28 mouse cellular contexts compared by ENCODE assay signal in the genomic region with DNA sequence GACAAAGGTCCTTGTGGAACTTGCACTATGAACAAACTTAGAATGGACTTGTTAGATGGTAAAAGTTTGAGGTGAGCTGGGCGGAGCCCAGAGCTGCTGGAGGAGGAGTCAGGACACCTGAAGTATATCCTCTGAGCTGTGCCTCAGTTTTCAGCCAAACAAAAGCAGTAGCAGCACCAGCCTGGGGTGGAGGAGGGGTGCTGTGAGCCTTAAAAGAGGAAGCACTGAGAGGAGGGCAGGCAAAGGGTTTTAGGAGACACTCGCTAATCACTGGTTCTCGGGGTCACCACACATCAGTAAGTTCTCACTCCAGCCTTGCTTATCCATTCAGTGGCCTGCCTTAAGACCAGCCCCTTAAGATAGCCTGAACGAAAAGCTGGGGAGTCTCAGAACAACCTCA. TPM values are rescaled to one million over a fixed set of nuclear protein-coding genes. Genes with fewer than 3 reads are reported as not detected.
A peak's percentile ranks its signal among the peaks of the same experiment; 100 is the strongest.
DNase-seq lines count a peak whose midpoint lies in the region; ATAC-seq and TF ChIP-seq lines count a peak whose summit lies in the region.
"Had no signal": no experiment of that assay in that cellular context is flagged by ENCODE, and none has a peak within 500 bp of the region (broad histone marks: within the 10 kb centered on the region; RNA-seq: fewer than 3 reads in every experiment).

No protein-coding gene starts in this region.

- H3K27ac ChIP-seq in liver, adult 2 months (replicated peaks; ENCODE audit: insufficient read depth, low read depth, low read length), result no peak overlapping the region
- H3K27ac ChIP-seq: forebrain, embryonic 12.5 days; limb, embryonic 10.5 days; limb, embryonic 15.5 days; liver, embryonic 15.5 days; lung, embryonic 15.5 days had no signal

- H3K79me2 ChIP-seq in liver, adult 2 months (ENCODE audit: control insufficient read depth, insufficient read depth, low read length), result peaks cover 52% of the 10 kb centered on the region

- WGBS in liver, adult 2 months, result 75% methylated on average over 4 of the region's 4 CpGs

- peak; percentile 37 for DNase-seq in liver, adult 2 months (ENCODE audit: extremely low read depth, low read depth, low spot score)
- DNase-seq in liver, result no peak
- DNase-seq in A20 (ENCODE audit: low read depth, low spot score), result peak; percentile 58
- DNase-seq in MEL-GATA-1-ER (ENCODE audit: extremely low read depth, low read depth), result peak; percentile 48
- no peak for DNase-seq in gastrocnemius, adult 8-10 months (ENCODE audit: low spot score in 2 of 2)
- no peak for DNase-seq in gastrocnemius, postnatal 36 days
- DNase-seq: adrenal gland, postnatal 25 days; cerebellum, adult 18-20 months; cerebellum, postnatal 10 days; gastrocnemius, postnatal 14 days; heart, adult 18-20 months; heart, postnatal 4 days; kidney, adult 18-20 months; kidney, postnatal 36 days; layer of hippocampus, postnatal 36 days; lung, postnatal 4 days; right cerebral cortex, postnatal 14 days; thymus, adult 18-20 months; thymus, postnatal 25 days had no signal

- no peak overlapping the region for H3K4me3 ChIP-seq in liver, adult 2 months (ENCODE audit: insufficient read depth, low read depth, low read length)
- H3K4me3 ChIP-seq: erythroblast, embryonic 14.5 days; forebrain, embryonic 12.5 days; heart, embryonic 12.5 days; limb, embryonic 10.5 days; limb, embryonic 15.5 days; liver, embryonic 15.5 days; lung, embryonic 15.5 days had no signal

- H3K4me1 ChIP-seq in liver, adult 2 months (ENCODE audit: control insufficient read depth, insufficient read depth, low read length), result peaks cover 42% of the 10 kb centered on the region

- intact Hi-C loops in gastrocnemius, postnatal 36 days (cut with DNase I), result no loop called here

- no peak for TF ChIP-seq CTCF in liver, adult 2 months (IDR thresholded peaks at IDR 0.05; ENCODE audit: low read depth, low read length)

- no peaks in the 10 kb centered on the region for H3K27me3 ChIP-seq in liver, adult 2 months (ENCODE audit: control insufficient read depth, insufficient read depth, low read length)
- H3K27me3 ChIP-seq: limb, embryonic 15.5 days; lung, embryonic 15.5 days had no signal

- no peaks in the 10 kb centered on the region for H3K36me3 ChIP-seq in liver, adult 2 months (ENCODE audit: control insufficient read depth, insufficient read depth, low read length)
- H3K36me3 ChIP-seq: forebrain, embryonic 12.5 days; heart, embryonic 12.5 days; limb, embryonic 10.5 days; limb, embryonic 15.5 days; liver, embryonic 15.5 days; lung, embryonic 15.5 days had no signal

- TF ChIP-seq POLR2A in liver, adult 2 months (IDR thresholded peaks at IDR 0.05; ENCODE audit: extremely low read depth, insufficient read depth, low read length), result no peak

- ATAC-seq in megakaryocyte, adult 5-6 weeks (ENCODE audit: poor library complexity, severe bottlenecking), result peak; percentile 65

- H3K9ac ChIP-seq in liver, adult 2 months (ENCODE audit: low read depth, low read length), result no peak overlapping the region
- H3K9ac ChIP-seq: forebrain, embryonic 12.5 days; heart, embryonic 12.5 days; limb, embryonic 15.5 days; liver, embryonic 15.5 days; lung, embryonic 15.5 days had no signal

RNA-seq across cellular contexts. Expression of a gene that starts 30.1 kb away (rescaled TPM):
- 20.4 and 22.4 TPM in 2 replicates for total RNA-seq in liver, adult 2 months (2014; rRNA removed)
- 12.1 and 13.7 TPM in 2 replicates for polyA plus RNA-seq in liver, adult 2 months (2012; rRNA removed)
- total RNA-seq in megakaryocyte, adult 5-6 weeks (2015), result 0.22 and 0.46 TPM in 2 replicates
- 0.04 TPM in 1 of 2 replicates, not detected in the other for total RNA-seq in megakaryocyte, adult 5-6 weeks (2017)
- total RNA-seq in gastrocnemius, adult 8-10 months (2022), result 1 to 10 TPM in 3 of 4 experiments, under 1 TPM in 1; 0.73 to 2.1 (median 1.5) TPM
- total RNA-seq in gastrocnemius, postnatal 36 days (2021), result 1 to 10 TPM; 1.9 to 2.1 TPM
- total RNA-seq: CH12.LX had no signal

Comparison
In these comparisons a context has a peak if more than half of its experiments do, and no peak if none do; other contexts are left out.
1. DNase-seq: peak in liver, adult 2 months (single experiment), A20 (single experiment) and MEL-GATA-1-ER (single experiment); none in liver (single experiment), gastrocnemius, adult 8-10 months (0 of 2) and gastrocnemius, postnatal 36 days (0 of 2).